Mouse (Mus musculus) lung, embryonic 16.5 days (tissue): ENCODE measurements around the gene Cox18. TPM values are rescaled to one million over a fixed set of nuclear protein-coding genes. Genes with fewer than 3 reads are reported as not detected.
"Not testable (repeated sequence)": the region's sequence is repeated elsewhere in the genome, so short reads cannot be mapped to it uniquely, and the experiment has no call there.

Experiments
- ATAC-seq: fragments of 200-750 bp; cut with Nextera tagmentation; 2 replicates; pipeline ENCODE4 v1.8.0; 2017; ENCODE audit warnings: low read depth, mild to moderate bottlenecking, moderate library complexity
- H3K27ac ChIP-seq: fragments of 300-500 bp; sonication (generic); 2 replicates; pipeline ENCODE4 v1.5.1; 2014; ENCODE audit warnings: mild to moderate bottlenecking, control low read depth, low read length
- H3K27me3 ChIP-seq: fragments of 300-500 bp; sonication (generic); 2 replicates; pipeline ENCODE4 v1.6.1; 2014; ENCODE audit warnings: low read depth, low read length, mixed read lengths; ENCODE audit not compliant: control insufficient read depth, insufficient read depth
- H3K36me3 ChIP-seq: fragments of 300-500 bp; sonication (generic); 2 replicates; pipeline ENCODE4 v1.6.1; 2014; ENCODE audit warnings: low read length; ENCODE audit not compliant: control insufficient read depth, insufficient read depth
- H3K4me1 ChIP-seq: fragments of 300-500 bp; sonication (generic); replicated peaks from 2 replicates; pipeline ENCODE4 v1.6.1; 2014; ENCODE audit warnings: low read length, mixed read lengths; ENCODE audit not compliant: control insufficient read depth, insufficient read depth
- H3K4me2 ChIP-seq: fragments of 300-500 bp; sonication (generic); 2 replicates; pipeline ENCODE4 v1.6.1; 2014; ENCODE audit warnings: low read depth, low read length, control low read depth
- H3K4me3 ChIP-seq: fragments of 300-500 bp; sonication (generic); 2 replicates; pipeline ENCODE4 v1.5.1; 2014; ENCODE audit warnings: mild to moderate bottlenecking, low read length, control low read depth
- H3K9ac ChIP-seq: fragments of 300-500 bp; sonication (generic); 2 replicates; pipeline ENCODE4 v1.6.1; 2014; ENCODE audit warnings: low read length, control low read depth
- H3K9me3 ChIP-seq: fragments of 300-500 bp; sonication (generic); 2 replicates; pipeline ENCODE4 v1.6.1; 2016; ENCODE audit warnings: low read length; ENCODE audit not compliant: control insufficient read depth
- WGBS: fragments of 180-500 bp; shearing (Covaris S2); extraction: QIAGEN DNeasy Blood & Tissue Kit; methylation state at CpG from one replicate; pipeline ENCODE4 v1.1.7; 2014; 5-methylcytosine and 5-hydroxymethylcytosine counted together
- polyA plus RNA-seq: library from polyadenylated mRNA; unstranded; fragments of >200 nt; fragmentation: Nextera tagmentation; extraction: Ambion mirVana; gene quantifications from 2 replicates; pipeline ENCODE4 v1.2.1, GENCODE M21; 2015

The Cox18 gene
- polyA plus RNA-seq, result 27.9 and 29.1 TPM in 2 replicates

GRCm38 (mm10) chr5:90223534-90224381 lies at the start of gene Cox18:
Gene Cox18 (minus strand): TSS chr5:90224001.
- Histone ChIP-seq H3K27me3 (no peaks in the 10 kb centered on the region), H3K4me1 (peaks cover 10% of the 10 kb centered on the region), H3K4me3 (peak within 1 kb of the TSS; percentile 92), H3K36me3 (peaks cover 17% of the 10 kb centered on the region), H3K4me2 (peak within 1 kb of the TSS; percentile 80), H3K9me3 (no peaks in the 10 kb centered on the region), H3K9ac (peak within 1 kb of the TSS; percentile 90), H3K27ac (peak within 1 kb of the TSS; percentile 94)
- under 1% methylated on average over 58 of the region's 62 CpGs for WGBS
- ATAC-seq, result peak; percentile 99

- peaks cover 26% of the 10 kb centered on the region for H3K36me3 ChIP-seq
- WGBS, result 77% methylated on average over 2 of the region's 2 CpGs
- not testable (repeated sequence) for H3K27me3 ChIP-seq, H3K4me1 ChIP-seq, H3K27ac ChIP-seq, H3K4me2 ChIP-seq, H3K9ac ChIP-seq, H3K9me3 ChIP-seq, ATAC-seq, H3K4me3 ChIP-seq
Measured at GRCm38 (mm10) chr5:90262230-90262629, 38.4 kb upstream of the Cox18 start.

DNA sequence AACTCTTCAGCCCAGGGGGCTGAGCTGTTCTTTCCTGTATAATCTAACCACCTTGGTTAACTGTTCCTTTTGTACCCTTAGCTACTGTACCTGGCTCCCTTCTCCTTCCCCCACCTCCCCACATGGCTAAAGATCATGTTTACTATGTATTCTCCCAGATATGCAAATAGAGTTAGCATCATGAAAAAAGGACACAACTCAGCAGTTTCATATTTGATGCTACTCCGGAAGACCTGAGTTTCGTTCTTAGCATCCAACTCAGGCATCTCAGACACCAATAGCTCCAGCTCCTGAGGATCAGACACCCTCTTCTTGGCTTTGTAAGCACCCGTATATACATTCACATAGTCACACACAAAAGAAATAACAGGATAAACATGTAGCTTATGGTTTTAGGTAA lies 33.2 kb upstream of the Cox18 start:
- no peaks in the 10 kb centered on the region for H3K9me3 ChIP-seq
- H3K4me2 ChIP-seq, result no peak overlapping the region
- H3K36me3 ChIP-seq, result peaks cover 34% of the 10 kb centered on the region
- no peaks in the 10 kb centered on the region for H3K4me1 ChIP-seq
- H3K4me3 ChIP-seq, result no peak overlapping the region
- no peak for ATAC-seq
- 97% methylated on average over 3 of the region's 3 CpGs for WGBS
- H3K9ac ChIP-seq, result no peak overlapping the region
- H3K27me3 ChIP-seq, result no peaks in the 10 kb centered on the region
- H3K27ac ChIP-seq, result no peak overlapping the region

DNA sequence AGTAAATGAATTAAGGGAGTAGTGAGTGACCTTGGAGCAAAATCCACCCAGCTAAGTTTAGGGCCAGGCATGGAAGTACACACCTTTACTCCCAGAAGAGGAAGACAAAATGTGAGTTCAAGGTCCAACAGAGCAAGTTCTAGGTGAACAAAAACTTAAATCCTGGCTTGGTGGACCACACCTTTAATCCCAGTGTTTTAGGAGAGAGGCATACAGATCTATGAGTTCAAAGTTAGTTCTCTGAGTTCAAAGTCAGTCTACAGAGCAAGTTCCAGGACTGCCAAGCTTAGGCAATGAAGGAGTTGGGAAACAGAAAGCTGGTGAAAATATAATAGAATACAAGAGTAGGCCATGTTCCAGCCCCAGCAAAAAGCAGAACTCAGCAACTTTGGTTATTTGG lies 23.7 kb upstream of the Cox18 start:
- no peak overlapping the region for H3K27ac ChIP-seq
- no peaks in the 10 kb centered on the region for H3K4me1 ChIP-seq
- H3K4me3 ChIP-seq, result no peak overlapping the region
- ATAC-seq, result no peak
- no peak overlapping the region for H3K9ac ChIP-seq
- H3K36me3 ChIP-seq, result peaks cover 57% of the 10 kb centered on the region
- no peaks in the 10 kb centered on the region for H3K27me3 ChIP-seq
- no peak overlapping the region for H3K4me2 ChIP-seq
- no peaks in the 10 kb centered on the region for H3K9me3 ChIP-seq

DNA sequence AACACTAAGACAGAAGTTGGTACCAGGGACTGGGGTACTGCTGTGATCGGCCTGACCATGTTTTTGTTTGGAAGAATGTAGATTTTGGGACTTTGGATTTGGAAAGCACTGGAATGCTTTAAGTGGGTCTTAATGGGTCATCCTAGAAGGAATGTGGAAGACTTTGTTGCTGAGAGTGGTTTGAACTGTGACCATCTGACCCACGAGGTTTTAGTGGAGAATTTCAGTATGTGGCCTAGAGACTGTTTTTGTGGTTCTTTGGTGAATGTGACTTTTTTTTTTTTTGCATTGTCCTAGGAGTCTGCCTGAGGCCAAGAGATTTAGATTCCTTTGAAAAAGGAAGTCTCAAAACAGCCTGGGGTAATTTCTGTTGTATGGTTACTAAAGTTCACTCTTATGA lies 23.2 kb upstream of the Cox18 start:
- Histone ChIP-seq H3K4me1 (no peaks in the 10 kb centered on the region), H3K9me3 (no peaks in the 10 kb centered on the region), H3K27me3 (no peaks in the 10 kb centered on the region), H3K4me3 (no peak overlapping the region), H3K36me3 (peaks cover 57% of the 10 kb centered on the region), H3K9ac (no peak overlapping the region), H3K27ac (no peak overlapping the region), H3K4me2 (no peak overlapping the region)
- no peak for ATAC-seq
- WGBS, result 77% methylated on average over 2 of the region's 2 CpGs

DNA sequence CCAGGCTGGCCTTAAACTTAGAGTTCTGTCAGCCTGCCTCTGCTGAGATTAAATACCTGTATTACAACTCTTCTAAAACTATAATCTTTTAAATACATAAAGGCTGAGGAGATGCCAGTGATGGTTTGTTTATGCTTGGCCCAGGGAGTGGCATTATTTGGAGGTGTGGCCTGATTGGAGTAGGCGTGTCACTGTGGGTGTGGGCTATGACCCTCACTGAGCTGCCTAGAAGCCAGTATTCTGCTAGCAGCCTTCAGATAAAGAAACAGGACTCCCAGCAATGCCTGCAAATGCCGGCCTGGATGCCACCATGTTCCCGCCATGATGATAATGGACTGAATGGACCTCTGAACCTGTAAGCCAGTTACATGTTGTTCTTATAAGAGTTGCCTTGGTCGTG lies 22.8 kb upstream of the Cox18 start:
- no peaks in the 10 kb centered on the region for H3K9me3 ChIP-seq
- no peak overlapping the region for H3K27ac ChIP-seq
- no peak overlapping the region for H3K4me3 ChIP-seq
- H3K27me3 ChIP-seq, result no peaks in the 10 kb centered on the region
- no peak overlapping the region for H3K9ac ChIP-seq
- H3K36me3 ChIP-seq, result peaks cover 58% of the 10 kb centered on the region
- H3K4me2 ChIP-seq, result no peak overlapping the region
- WGBS, result 67% methylated on average over 4 of the region's 4 CpGs
- no peaks in the 10 kb centered on the region for H3K4me1 ChIP-seq
- no peak for ATAC-seq

DNA sequence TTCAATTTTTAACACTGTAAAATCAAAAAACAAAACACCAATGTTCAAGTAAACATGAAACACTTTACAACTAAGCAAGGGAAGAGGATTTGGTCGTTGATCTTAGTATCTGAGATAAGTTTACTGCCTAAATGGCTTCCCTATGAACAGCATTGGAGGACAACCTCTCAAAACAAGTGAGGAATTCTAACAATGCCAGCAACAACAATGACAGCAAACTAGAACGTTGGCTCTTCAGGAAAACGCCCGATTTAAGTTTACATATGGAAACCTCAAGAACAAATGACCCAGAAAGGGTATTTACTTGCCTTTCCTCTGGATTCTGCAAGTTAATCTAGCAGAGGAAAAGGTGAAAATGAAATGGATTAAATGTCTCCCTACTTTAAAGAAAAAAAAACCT lies 21.6 kb upstream of the Cox18 start:
- no peak overlapping the region for H3K4me3 ChIP-seq

GRCm38 (mm10) chr5:90235217-90235616 lies 11.4 kb upstream of the Cox18 start:
- 83% methylated on average over 8 of the region's 8 CpGs for WGBS
- no peak overlapping the region for H3K4me3 ChIP-seq
- H3K9me3 ChIP-seq, result no peaks in the 10 kb centered on the region
- H3K4me2 ChIP-seq, result no peak overlapping the region
- no peaks in the 10 kb centered on the region for H3K4me1 ChIP-seq
- ATAC-seq, result no peak
- H3K27me3 ChIP-seq, result no peaks in the 10 kb centered on the region
- H3K36me3 ChIP-seq, result peaks cover 41% of the 10 kb centered on the region
- H3K9ac ChIP-seq, result no peak overlapping the region
- H3K27ac ChIP-seq, result no peak overlapping the region

More for the DNA sequence above, 21.6 kb upstream of the Cox18 start:
- Histone ChIP-seq H3K36me3 (peaks cover 52% of the 10 kb centered on the region), H3K4me2 (no peak overlapping the region), H3K27ac (no peak overlapping the region), H3K9me3 (no peaks in the 10 kb centered on the region), H3K27me3 (no peaks in the 10 kb centered on the region), H3K9ac (no peak overlapping the region), H3K4me1 (no peaks in the 10 kb centered on the region)
- no peak for ATAC-seq
- 42% methylated on average over 4 of the region's 4 CpGs for WGBS

GRCm38 (mm10) chr5:90233305-90233704 lies 9.5 kb upstream of the Cox18 start:
- H3K4me1 ChIP-seq, result no peaks in the 10 kb centered on the region
- H3K9me3 ChIP-seq, result no peaks in the 10 kb centered on the region
- no peak for ATAC-seq
- H3K9ac ChIP-seq, result no peak overlapping the region
- WGBS, result 95% methylated on average over 4 of the region's 4 CpGs
- no peak overlapping the region for H3K27ac ChIP-seq
- no peaks in the 10 kb centered on the region for H3K27me3 ChIP-seq
- peaks cover 38% of the 10 kb centered on the region for H3K36me3 ChIP-seq
- no peak overlapping the region for H3K4me2 ChIP-seq
- H3K4me3 ChIP-seq, result no peak overlapping the region
